Mouse (Mus musculus) kidney, adult 2 months (tissue): ENCODE results near the gene Aatk.

Experiments used
- CTCF ChIP-seq: fragments of 200-500 bp; conservative IDR thresholded peaks from 2 replicates; pipeline ENCODE4 v1.5.1; 2011; ENCODE audit warnings: low read depth, mild to moderate bottlenecking, control low read depth, low read length, moderate library complexity, mixed read lengths; ENCODE audit not compliant: insufficient read depth, insufficient read length
- POLR2A ChIP-seq: fragments of 200-500 bp; IDR thresholded peaks from one replicate; pipeline ENCODE4 v1.6.1; 2011; ENCODE audit warnings: low read depth, low read length, control low read depth

- TF ChIP-seq CTCF: no peak
- TF ChIP-seq POLR2A: no peak
Measured at GRCm38 (mm10) chr11:120067834-120068233, 20.9 kb upstream of the Aatk start.
